Mouse (Mus musculus): ENCODE data around the gene Cwc25.

The Cwc25 gene

GRCm38 (mm10) chr11:97766154-97766881 lies at the start of gene Cwc25:
TSS of gene Cwc25 (minus strand) at chr11:97766556.
- peak; percentile 94 for DNase-seq (ENCODE audit: low spot score)

GRCm38 (mm10) chr11:97815736-97816135 lies 49.4 kb upstream of the Cwc25 start:
- no peak for DNase-seq (ENCODE audit: low spot score)

GRCm38 (mm10) chr11:97813746-97814515 lies 47.6 kb upstream of the Cwc25 start:
- DNase-seq (ENCODE audit: low spot score) = no peak

GRCm38 (mm10) chr11:97813085-97813484 lies 46.7 kb upstream of the Cwc25 start:
- DNase-seq (ENCODE audit: low spot score) = no peak

- no peak for DNase-seq (ENCODE audit: low spot score)
Measured at GRCm38 (mm10) chr11:97812491-97812921, 46.1 kb upstream of the Cwc25 start.

- no peak for DNase-seq (ENCODE audit: low spot score)
Measured at GRCm38 (mm10) chr11:97811569-97812362, 45.4 kb upstream of the Cwc25 start.

GRCm38 (mm10) chr11:97810970-97811369 lies 44.6 kb upstream of the Cwc25 start:
- DNase-seq (ENCODE audit: low spot score) = peak; percentile 50

GRCm38 (mm10) chr11:97810356-97810755 lies 44.0 kb upstream of the Cwc25 start:
- DNase-seq (ENCODE audit: low spot score) = no peak

GRCm38 (mm10) chr11:97809235-97810121 lies 43.1 kb upstream of the Cwc25 start:
- no peak for DNase-seq (ENCODE audit: low spot score)

GRCm38 (mm10) chr11:97808621-97809234 lies 42.4 kb upstream of the Cwc25 start:
- DNase-seq (ENCODE audit: low spot score) = no peak

- no peak for DNase-seq (ENCODE audit: low spot score)
Measured at GRCm38 (mm10) chr11:97808093-97808492, 41.7 kb upstream of the Cwc25 start.

GRCm38 (mm10) chr11:97807626-97808025 lies 41.3 kb upstream of the Cwc25 start:
- no peak for DNase-seq (ENCODE audit: low spot score)

GRCm38 (mm10) chr11:97806613-97806964 lies 40.2 kb upstream of the Cwc25 start:
- DNase-seq (ENCODE audit: low spot score) = no peak

- DNase-seq (ENCODE audit: low spot score) = no peak
Measured at GRCm38 (mm10) chr11:97805662-97806612, 39.6 kb upstream of the Cwc25 start.

GRCm38 (mm10) chr11:97804841-97805661 lies 38.7 kb upstream of the Cwc25 start:
- DNase-seq (ENCODE audit: low spot score) = no peak

GRCm38 (mm10) chr11:97803847-97804246 lies 37.5 kb upstream of the Cwc25 start:
- DNase-seq (ENCODE audit: low spot score) = no peak

GRCm38 (mm10) chr11:97802495-97802894 lies 36.1 kb upstream of the Cwc25 start:
- DNase-seq (ENCODE audit: low spot score) = no peak

- DNase-seq (ENCODE audit: low spot score) = no peak
Measured at GRCm38 (mm10) chr11:97802194-97802470, 35.8 kb upstream of the Cwc25 start.
